Mouse (Mus musculus) ES-E14 (cell line): ENCODE measurements at regions not wholly inside any gene's neighbourhood (a gene's known extent, or its start where the extent isn't known, plus 50 kb on each side); places are given as distances from the start of the nearest gene placed in this dataset.

ENCODE experiments used
- DNase-seq: peaks from one replicate; pipeline ENCODE4 v3.0.0-alpha.2; 2013; ENCODE audit warnings: low read depth, low spot score
- H3K27ac ChIP-seq: 2 replicates; pipeline ENCODE4 v1.5.1; 2012; ENCODE audit warnings: low read depth, mild to moderate bottlenecking, low read length, moderate library complexity, mixed read lengths; ENCODE audit not compliant: poor library complexity, insufficient read depth, severe bottlenecking
- H3K36me3 ChIP-seq: 2 replicates; pipeline ENCODE4 v1.6.1; 2012; ENCODE audit warnings: mild to moderate bottlenecking, low read length, moderate library complexity, mixed read lengths; ENCODE audit not compliant: control insufficient read depth, poor library complexity, insufficient read depth, severe bottlenecking
- H3K4me1 ChIP-seq, 2 experiments: fragments of 150-350 bp in 1 of 2; sonication (generic) in 1 of 2; 2 replicates each; pipeline ENCODE4 v1.6.1; 2012; ENCODE audit warnings: low read length in 2 of 2, mild to moderate bottlenecking in 1 of 2, mixed read lengths in 1 of 2; ENCODE audit not compliant: control insufficient read depth in 2 of 2, insufficient read depth in 2 of 2, poor library complexity in 1 of 2
- H3K4me3 ChIP-seq, 2 experiments: fragments of 150-350 bp in 1 of 2; sonication (generic) in 1 of 2; 2 replicates each; pipeline ENCODE4 v1.5.1; 2012; ENCODE audit warnings: low read length in 2 of 2, low read depth in 1 of 2, mild to moderate bottlenecking in 1 of 2, mixed read lengths in 1 of 2; ENCODE audit not compliant: insufficient read depth in 1 of 2, poor library complexity in 1 of 2, severe bottlenecking in 1 of 2
- H3K9ac ChIP-seq: 2 replicates; pipeline ENCODE4 v1.6.1; 2012; ENCODE audit warnings: low read depth, mild to moderate bottlenecking, low read length, mixed read lengths; ENCODE audit not compliant: poor library complexity, insufficient read depth, severe bottlenecking
- H3K9me3 ChIP-seq: fragments of 150-350 bp; sonication (generic); 2 replicates; pipeline ENCODE4 v1.6.1; 2012; ENCODE audit warnings: low read depth, mild to moderate bottlenecking, low read length; ENCODE audit not compliant: control insufficient read depth, insufficient read depth
- CHD2 ChIP-seq: IDR thresholded peaks from 2 replicates; pipeline ENCODE4 v1.6.1; 2014; ENCODE audit warnings: mild to moderate bottlenecking, low read depth, low read length, inconsistent platforms
- HCFC1 ChIP-seq: IDR thresholded peaks from 2 replicates; pipeline ENCODE4 v1.6.1; 2012; ENCODE audit warnings: low read length, inconsistent platforms, borderline replicate concordance; ENCODE audit not compliant: insufficient read depth
- MAFK ChIP-seq: IDR thresholded peaks from 2 replicates; pipeline ENCODE4 v1.6.1; 2014; ENCODE audit warnings: mild to moderate bottlenecking, low read depth, low read length, inconsistent platforms; ENCODE audit not compliant: insufficient read depth
- ZC3H11A ChIP-seq: IDR thresholded peaks from 2 replicates; pipeline ENCODE4 v1.6.1; 2012; ENCODE audit warnings: low read depth, mild to moderate bottlenecking, inconsistent platforms, low read length, borderline replicate concordance
- ZNF384 ChIP-seq: IDR thresholded peaks from 2 replicates; pipeline ENCODE4 v1.6.1; 2012; ENCODE audit warnings: low read depth, low read length, inconsistent platforms
- in situ Hi-C, 2 experiments: fragments of 600-800 bp; cut with MboI; formaldehyde crosslinking; loops; one replicate each; pipeline ENCODE4 v1.15.1; 2025; ENCODE audit warnings: low sequenced_read_pairs in 2 of 2, inconsistent platforms in 1 of 2; ENCODE audit not compliant: unreplicated experiment in 2 of 2

DNA sequence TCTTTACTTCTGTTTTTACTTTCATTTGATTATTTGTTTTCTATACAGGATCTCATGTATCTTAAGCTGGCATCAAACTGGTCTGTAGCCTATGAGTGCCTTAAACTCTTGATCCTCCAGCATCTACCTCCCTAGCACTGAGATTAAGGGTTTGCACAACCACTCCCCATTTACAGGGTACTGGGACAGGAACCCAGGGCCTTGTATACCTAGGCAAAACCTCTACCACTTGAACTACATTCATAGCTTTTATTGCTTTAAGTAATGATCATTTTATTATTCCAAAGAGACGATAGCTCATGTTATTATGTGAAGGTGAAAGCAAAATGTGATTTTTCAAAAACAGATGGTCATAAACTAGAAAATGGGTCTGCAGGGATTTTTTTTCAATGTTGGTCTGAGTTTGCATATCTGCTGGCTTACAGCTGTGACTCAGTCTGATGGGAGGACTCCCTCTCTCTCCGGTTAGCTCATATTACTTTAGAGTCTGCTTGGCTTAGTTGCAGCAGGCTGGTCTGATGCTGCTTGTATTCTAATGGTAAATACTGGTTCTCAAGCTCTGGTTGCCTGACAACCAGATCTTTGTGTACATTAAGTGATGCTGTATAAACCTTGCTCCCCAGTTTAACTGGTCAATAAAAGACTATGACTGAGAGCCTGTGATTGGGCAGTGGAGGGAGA is 735.5 kb downstream of the Tmem132b start:
- TF ChIP-seq MAFK (no peak), CHD2 (no peak), HCFC1 (no peak), ZC3H11A (no peak), ZNF384 (no peak)
- H3K4me3 ChIP-seq, result no peak overlapping the region
- in situ Hi-C loops, result no loop called here
- H3K4me1 ChIP-seq, result no peaks in the 10 kb centered on the region
- H3K27ac ChIP-seq, result no peak overlapping the region
- H3K9ac ChIP-seq, result no peak overlapping the region
- H3K36me3 ChIP-seq, result no peaks in the 10 kb centered on the region
- no peak for DNase-seq
- H3K9me3 ChIP-seq, result no peaks in the 10 kb centered on the region

DNA sequence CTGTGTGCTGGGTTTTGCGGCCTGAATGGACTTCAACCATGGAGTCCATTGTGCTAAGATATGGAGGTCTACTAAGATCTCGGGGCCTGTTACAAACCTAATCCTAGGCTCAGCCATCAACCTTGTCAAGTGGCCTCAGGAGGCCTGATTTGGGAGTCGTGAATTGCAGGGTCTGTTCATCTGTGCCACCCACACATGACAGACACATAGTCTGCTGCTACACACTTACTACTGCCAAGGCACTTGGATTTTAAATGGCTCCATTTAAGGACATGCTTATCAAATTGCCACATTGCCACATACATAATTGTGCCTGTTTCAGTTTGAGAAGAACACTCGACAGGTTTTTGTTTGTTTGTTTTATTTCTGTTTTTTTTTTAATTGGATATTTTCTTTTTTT is 737.0 kb downstream of the Tmem132b start:
- Histone ChIP-seq H3K36me3 (no peaks in the 10 kb centered on the region), H3K4me1 (no peaks in the 10 kb centered on the region), H3K9ac (no peak overlapping the region), H3K4me3 (no peak overlapping the region), H3K27ac (no peak overlapping the region), H3K9me3 (no peaks in the 10 kb centered on the region)
- no peak for TF ChIP-seq CHD2
- TF ChIP-seq MAFK, result no peak
- no peak for TF ChIP-seq ZC3H11A
- no peak for TF ChIP-seq HCFC1
- no peak for TF ChIP-seq ZNF384
- in situ Hi-C loops, result no loop called here
- no peak for DNase-seq

DNA sequence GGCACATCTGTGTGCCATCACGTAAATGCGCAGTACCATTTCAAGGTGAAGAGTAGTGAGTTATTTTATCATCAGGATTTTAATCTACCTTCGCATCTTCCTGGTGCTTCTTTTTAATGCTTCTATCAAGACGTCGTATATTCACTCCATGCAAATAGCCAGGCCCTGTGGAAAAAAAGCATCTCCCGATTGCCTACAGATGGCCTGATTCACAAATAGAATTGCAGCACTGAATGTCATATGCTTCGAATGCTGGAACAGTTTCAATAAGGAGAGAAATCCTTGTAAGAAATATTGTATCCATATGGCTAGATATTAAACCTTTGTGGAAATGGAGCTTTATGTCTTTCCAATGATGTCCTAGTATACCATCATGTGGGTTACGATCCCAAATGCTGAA is 742.7 kb downstream of the Tmem132b start:
- no peak overlapping the region for H3K4me3 ChIP-seq
- DNase-seq, result no peak
- no peak for TF ChIP-seq MAFK
- no peak for TF ChIP-seq ZC3H11A
- no peak for TF ChIP-seq HCFC1
- TF ChIP-seq ZNF384, result no peak
- no peak for TF ChIP-seq CHD2
- no peaks in the 10 kb centered on the region for H3K36me3 ChIP-seq
- H3K4me1 ChIP-seq, result no peaks in the 10 kb centered on the region
- no peak overlapping the region for H3K9ac ChIP-seq
- in situ Hi-C loops, result no loop called here
- no peaks in the 10 kb centered on the region for H3K9me3 ChIP-seq
- H3K27ac ChIP-seq, result no peak overlapping the region

DNA sequence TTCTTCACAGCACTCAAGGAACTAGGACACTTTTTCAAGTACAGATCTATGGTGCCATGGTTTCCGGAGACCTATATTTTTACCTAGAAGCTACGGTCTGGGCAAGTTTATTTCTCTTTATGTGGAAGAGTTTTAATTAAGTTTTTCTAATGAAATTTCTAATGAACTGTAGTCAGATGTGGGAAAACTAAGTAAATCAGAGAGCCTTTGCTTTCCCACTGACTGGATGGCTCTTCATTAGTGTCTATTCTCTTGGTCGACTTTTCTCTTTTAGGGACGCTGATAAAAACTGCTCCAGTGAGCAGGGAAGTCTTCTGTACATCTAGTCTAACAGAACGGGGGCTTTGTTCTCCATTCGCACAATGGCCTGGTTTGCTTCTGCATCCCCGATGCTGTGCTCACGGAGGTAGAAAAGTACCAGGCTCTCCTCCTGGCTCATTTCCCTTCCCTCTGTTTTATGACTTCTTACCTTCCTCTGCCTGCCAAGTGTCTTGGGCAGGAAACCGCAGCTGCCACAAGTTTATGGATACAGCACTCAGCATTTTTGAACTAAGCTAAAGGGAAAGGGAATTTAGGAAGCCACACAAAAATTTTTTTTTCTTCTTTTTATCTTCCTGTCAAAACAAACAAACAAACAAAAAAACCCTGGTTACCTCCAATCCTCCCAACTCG is 749.6 kb downstream of the Tmem132b start:
- Histone ChIP-seq H3K9ac (no peak overlapping the region), H3K4me1 (no peaks in the 10 kb centered on the region), H3K4me3 (no peak overlapping the region), H3K9me3 (no peaks in the 10 kb centered on the region), H3K36me3 (no peaks in the 10 kb centered on the region), H3K27ac (no peak overlapping the region)
- TF ChIP-seq CHD2, result no peak
- no peak for TF ChIP-seq ZNF384
- TF ChIP-seq HCFC1, result no peak
- no peak for TF ChIP-seq ZC3H11A
- no peak for TF ChIP-seq MAFK
- no peak for DNase-seq
- in situ Hi-C loops, result no loop called here
